Mouse (Mus musculus) megakaryocyte, embryonic 14.5 days (primary cell): ENCODE results near the gene Ranbp1.

Experiments used
- FLI1 ChIP-seq: IDR thresholded peaks from 2 replicates; pipeline ENCODE4 v1.6.1; 2012; ENCODE audit warnings: low read length, inconsistent platforms, mixed read lengths
- GATA1 ChIP-seq: IDR thresholded peaks from 3 replicates; pipeline ENCODE4 v1.6.1; 2012; ENCODE audit warnings: mixed read lengths, low read length, inconsistent platforms, borderline replicate concordance

- no peak for TF ChIP-seq FLI1
- no peak for TF ChIP-seq GATA1
These were observed 9.7 kb upstream of the Ranbp1 start, which contains the start of gene Gm49776 for GRCm38 (mm10) chr16:18258221-18258620.
